Mouse (Mus musculus): Measurements from ENCODE around the gene Slc6a4. TPM values are rescaled to one million over a fixed set of nuclear protein-coding genes. Genes with fewer than 3 reads are reported as not detected.

The Slc6a4 gene
- total RNA-seq, 2 experiments from 2014 or later, result 0.66 to 1.1 TPM

GRCm38 (mm10) chr11:77079361-77079760, 81.0 kb downstream of the Slc6a4 start:
- no peak for DNase-seq (ENCODE audit: extremely low spot score in 1 of 2, low spot score in 2 of 2)
- intact Hi-C loops (cut with DNase I), result loop anchor here (5.0 kb wide), 1 partner anchor 82 kb away; the partner anchor contains the start of gene Slc6a4

Small RNA genes within 50 kb of the gene (microRNA-seq; reads per million reads assigned to microRNA genes)
- 3,125 reads per million, percentile 87 among the genes with 10 or more reads in this experiment for gene Mir423

Other genes with a start within 250 kb of the Slc6a4 start
- 10 to 100 TPM; 45.6 to 46.0 TPM for gene Gosr1, start 235.0 kb upstream of the Slc6a4 start, total RNA-seq (2021)
- 10 to 100 TPM; 70.3 to 75.0 TPM for gene Cpd, start 151.6 kb upstream of the Slc6a4 start, total RNA-seq (2021)
- gene Tmigd1, start 96.4 kb upstream of the Slc6a4 start, total RNA-seq (2021), result not detected
- 10 to 100 TPM; 89.0 to 90.1 TPM for gene Blmh, start 73.8 kb upstream of the Slc6a4 start, total RNA-seq (2021)
- 10 to 100 TPM; 15.2 to 15.8 TPM for gene Nsrp1, start 79.8 kb downstream of the Slc6a4 start, total RNA-seq (2021)
- 1 to 10 TPM; 2.1 to 2.2 TPM for gene Efcab5, start 190.4 kb downstream of the Slc6a4 start, total RNA-seq (2021)
- gene Ssh2, start 217.7 kb downstream of the Slc6a4 start, total RNA-seq (2021), result 10 to 100 TPM; 46.9 to 49.6 TPM

Data from left cerebral cortex, postnatal 10 days (tissue).